Mouse (Mus musculus) heart, adult 11 months (tissue): ENCODE measurements around the gene Zfhx3.

Experiments
- DNase-seq: peaks from one replicate; pipeline ENCODE4 v3.0.0; 2022

Zfhx3 gene

GRCm38 (mm10) chr8:108467172-108468035 is 525.0 kb downstream of the Zfhx3 start:
- peak; percentile 55 for DNase-seq

GRCm38 (mm10) chr8:108470269-108470668 is 527.8 kb downstream of the Zfhx3 start:
- peak; percentile 23 for DNase-seq

GRCm38 (mm10) chr8:108474556-108474955 is 532.1 kb downstream of the Zfhx3 start:
- DNase-seq: peak; percentile 43

GRCm38 (mm10) chr8:108478131-108478530 is 535.7 kb downstream of the Zfhx3 start:
- DNase-seq: peak; percentile 73

GRCm38 (mm10) chr8:108480141-108480540 is 537.7 kb downstream of the Zfhx3 start:
- peak; percentile 74 for DNase-seq

- DNase-seq: peak; percentile 61
These were observed 538.8 kb downstream of the Zfhx3 start for GRCm38 (mm10) chr8:108481167-108481815.

GRCm38 (mm10) chr8:108496101-108496500 is 553.7 kb downstream of the Zfhx3 start:
- DNase-seq: peak; percentile 18

- no peak for DNase-seq
These were observed 564.3 kb downstream of the Zfhx3 start for GRCm38 (mm10) chr8:108506779-108507178.

- DNase-seq: no peak
These were observed 565.3 kb downstream of the Zfhx3 start for GRCm38 (mm10) chr8:108507769-108508168.

- DNase-seq: peak; percentile 64
These were observed 568.3 kb downstream of the Zfhx3 start for GRCm38 (mm10) chr8:108510641-108511325.

- DNase-seq: no peak
These were observed 575.7 kb downstream of the Zfhx3 start for GRCm38 (mm10) chr8:108518116-108518515.

- DNase-seq: peak; percentile 58
These were observed 579.6 kb downstream of the Zfhx3 start for GRCm38 (mm10) chr8:108522050-108522449.

- peak; percentile 58 for DNase-seq
These were observed 587.0 kb downstream of the Zfhx3 start for GRCm38 (mm10) chr8:108529421-108529820.

- DNase-seq: peak; percentile 79
These were observed 592.9 kb downstream of the Zfhx3 start for GRCm38 (mm10) chr8:108535121-108535876.

GRCm38 (mm10) chr8:108536186-108536585 is 593.7 kb downstream of the Zfhx3 start:
- peak; percentile 68 for DNase-seq

GRCm38 (mm10) chr8:108536911-108537351 is 594.5 kb downstream of the Zfhx3 start:
- DNase-seq: peak; percentile 75

GRCm38 (mm10) chr8:108537686-108538551 is 595.5 kb downstream of the Zfhx3 start:
- DNase-seq: no peak

- DNase-seq: no peak
These were observed 596.6 kb downstream of the Zfhx3 start for GRCm38 (mm10) chr8:108538929-108539555.

GRCm38 (mm10) chr8:108552518-108552917 is 610.1 kb downstream of the Zfhx3 start:
- peak; percentile 78 for DNase-seq

GRCm38 (mm10) chr8:108553808-108554577 is 611.5 kb downstream of the Zfhx3 start:
- peak; percentile 53 for DNase-seq
